Mouse (Mus musculus) gastrocnemius, postnatal 4 days (tissue): ENCODE results near the gene Pth2. TPM values are rescaled to one million over a fixed set of nuclear protein-coding genes. Genes with fewer than 3 reads are reported as not detected.

Source experiments
- DNase-seq, 2 experiments: peaks; one replicate each; pipeline ENCODE4 v3.0.0; 2021 to 2022; ENCODE audit warnings: low spot score in 2 of 2, mixed read lengths in 2 of 2
- microRNA-seq: library from miRNA; unstranded; fragments of <30 nt; microRNA quantifications from one replicate; pipeline ENCODE4 v1.2.0, GENCODE M21; 2021
- total RNA-seq, 2 experiments: library from RNA; stranded (reverse); gene quantifications; 2 replicates each; pipeline ENCODE4 v1.2.3; 2021

Pth2 gene
- total RNA-seq, 2 experiments from 2014 or later, result not detected

- DNase-seq, result no peak
Measured at GRCm38 (mm10) chr7:45231192-45231591, 50.4 kb downstream of the Pth2 start.

Small RNA genes lying within 50 kb of the gene (microRNA-seq; reads per million reads assigned to microRNA genes)
- not detected for gene Mir7055

Other genes starting within 250 kb of the Pth2 start
- gene Tsks, start 237.8 kb upstream of the Pth2 start, total RNA-seq, result not detected
- 10 to 100 TPM; 10.3 to 10.8 TPM for gene Cpt1c, start 206.1 kb upstream of the Pth2 start, total RNA-seq
- gene Prmt1, start 194.4 kb upstream of the Pth2 start, total RNA-seq, result 100 to 1,000 TPM; 318 to 331 TPM
- gene Irf3, start 183.3 kb upstream of the Pth2 start, total RNA-seq, result 10 to 100 TPM; 46.0 to 50.4 TPM
- gene Bcl2l12, start 182.3 kb upstream of the Pth2 start, total RNA-seq, result 10 to 100 TPM; 21.5 to 22.0 TPM
- gene Scaf1, start 164.6 kb upstream of the Pth2 start, total RNA-seq, result 10 to 100 TPM; 74.1 to 76.0 TPM
- gene Rras, start 163.0 kb upstream of the Pth2 start, total RNA-seq, result 100 to 1,000 TPM; 119 to 123 TPM
- 10 to 100 TPM; 63.9 to 65.2 TPM for gene Prr12, start 128.1 kb upstream of the Pth2 start, total RNA-seq
- gene Nosip, start 118.6 kb upstream of the Pth2 start, total RNA-seq, result 10 to 100 TPM; 47.3 to 48.3 TPM
- gene Prrg2, start 118.3 kb upstream of the Pth2 start, total RNA-seq, result 10 to 100 TPM; 11.7 to 12.3 TPM
- gene Rcn3, start 88.8 kb upstream of the Pth2 start, total RNA-seq, result 100 to 1,000 TPM; 172 to 192 TPM
- gene Fcgrt, start 77.1 kb upstream of the Pth2 start, total RNA-seq, result 10 to 100 TPM; 84.6 to 87.3 TPM
- gene Rps11, start 56.6 kb upstream of the Pth2 start, total RNA-seq, result 1,000 to 10,000 TPM in 1 of 2 experiments, 100 to 1,000 TPM in 1; 985 to 1,047 TPM
- gene Rpl13a, start 52.2 kb upstream of the Pth2 start, total RNA-seq, result 1,000 to 10,000 TPM; 1,483 to 1,628 TPM
- gene Gm45713, start 44.8 kb upstream of the Pth2 start, total RNA-seq, result under 1 TPM in 1 of 2 experiments, not detected in 1; 0.34 TPM
- 1 to 10 TPM; 2.4 to 5.1 TPM for gene Flt3l, start 44.6 kb upstream of the Pth2 start, total RNA-seq
- gene Pih1d1, start 26.7 kb upstream of the Pth2 start, total RNA-seq, result 10 to 100 TPM; 52.1 to 59.3 TPM
- 10 to 100 TPM; 34.8 to 51.6 TPM for gene Aldh16a1, start 26.4 kb upstream of the Pth2 start, total RNA-seq
- 1 to 10 TPM; 2.6 to 3.0 TPM for gene Slc17a7, start 17.0 kb upstream of the Pth2 start, total RNA-seq
- under 1 TPM; 0.34 to 0.42 TPM for gene Gfy, start 1.4 kb upstream of the Pth2 start, total RNA-seq
- 1 to 10 TPM; 3.2 to 4.9 TPM for gene Ccdc155, start 23.9 kb downstream of the Pth2 start, total RNA-seq
- gene Dkkl1, start 31.2 kb downstream of the Pth2 start, total RNA-seq, result not detected
- 10 to 100 TPM; 40.0 to 51.4 TPM for gene Tead2, start 34.8 kb downstream of the Pth2 start, total RNA-seq
- 1 to 10 TPM; 3.7 to 4.8 TPM for gene Cd37, start 58.1 kb downstream of the Pth2 start, total RNA-seq
- gene Slc6a16, start 60.1 kb downstream of the Pth2 start, total RNA-seq, result not detected
- not detected for gene Slc6a21, start 96.5 kb downstream of the Pth2 start, total RNA-seq
- gene Trpm4, start 152.8 kb downstream of the Pth2 start, total RNA-seq, result 10 to 100 TPM; 42.7 to 53.4 TPM
- gene Hrc, start 154.3 kb downstream of the Pth2 start, total RNA-seq, result 100 to 1,000 TPM; 523 to 551 TPM
- 1 to 10 TPM; 1.9 to 2.4 TPM for gene Ppfia3, start 186.0 kb downstream of the Pth2 start, total RNA-seq
- gene Lin7b, start 189.6 kb downstream of the Pth2 start, total RNA-seq, result 1 to 10 TPM in 1 of 2 experiments, under 1 TPM in 1; 0.86 to 1.1 TPM
- gene Snrnp70, start 214.7 kb downstream of the Pth2 start, total RNA-seq, result 100 to 1,000 TPM; 215 to 251 TPM
- gene Kcna7, start 224.7 kb downstream of the Pth2 start, total RNA-seq, result 10 to 100 TPM; 11.4 to 12.8 TPM
- gene Ntf5, start 232.7 kb downstream of the Pth2 start, total RNA-seq, result under 1 TPM; 0.61 to 0.98 TPM
- gene Lhb, start 239.8 kb downstream of the Pth2 start, total RNA-seq, result not detected